Mouse (Mus musculus) left cerebral cortex, adult 6 months (tissue): ENCODE measurements around the gene Hoxa3. TPM values are rescaled to one million over a fixed set of nuclear protein-coding genes. Genes with fewer than 3 reads are reported as not detected.

Experiments used
- polyA plus RNA-seq: library from polyadenylated mRNA; unstranded; fragments of <200 nt; fragmentation: Nextera tagmentation; gene quantifications from 2 replicates; pipeline ENCODE4 v1.2.3, GENCODE M21; 2021

The Hoxa3 gene
- polyA plus RNA-seq, 1 experiment from 2014 or later = not detected

Other genes starting within 250 kb of the Hoxa3 start
- 11.4 and 14.0 TPM in 2 replicates for gene Skap2, start 200.8 kb downstream of the Hoxa3 start, polyA plus RNA-seq
- not detected in 2 replicates for gene Hoxa1, start 55.0 kb downstream of the Hoxa3 start, polyA plus RNA-seq
- gene Hoxa2, start 48.5 kb downstream of the Hoxa3 start, polyA plus RNA-seq = not detected in 2 replicates
- gene 5730596B20Rik, start 35.8 kb downstream of the Hoxa3 start, polyA plus RNA-seq = not detected in 2 replicates
- gene Hoxa4, start 21.6 kb downstream of the Hoxa3 start, polyA plus RNA-seq = not detected in 2 replicates
- not detected in 2 replicates for gene Hoxa5, start 8.7 kb downstream of the Hoxa3 start, polyA plus RNA-seq
- not detected in 2 replicates for gene Hoxa6, start 4.6 kb downstream of the Hoxa3 start, polyA plus RNA-seq
- gene Gm28308, start within 50 bp of the Hoxa3 start, polyA plus RNA-seq = not detected in 2 replicates
- gene Hoxa7, start 8.5 kb upstream of the Hoxa3 start, polyA plus RNA-seq = not detected in 2 replicates
- not detected in 2 replicates for gene Hoxa9, start 17.8 kb upstream of the Hoxa3 start, polyA plus RNA-seq
- not detected in 2 replicates for gene Hoxa10, start 27.5 kb upstream of the Hoxa3 start, polyA plus RNA-seq
- not detected in 2 replicates for gene Hoxa11, start 32.5 kb upstream of the Hoxa3 start, polyA plus RNA-seq
- gene Hoxa13, start 47.5 kb upstream of the Hoxa3 start, polyA plus RNA-seq = not detected in 2 replicates
- gene Evx1, start 100.2 kb upstream of the Hoxa3 start, polyA plus RNA-seq = not detected in 2 replicates